Mouse (Mus musculus): Measurements from ENCODE around the gene Ugt2b38.
"Not testable (repeated sequence)": the region's sequence is repeated elsewhere in the genome, so short reads cannot be mapped to it uniquely, and the experiment has no call there.

The Ugt2b38 gene

DNA sequence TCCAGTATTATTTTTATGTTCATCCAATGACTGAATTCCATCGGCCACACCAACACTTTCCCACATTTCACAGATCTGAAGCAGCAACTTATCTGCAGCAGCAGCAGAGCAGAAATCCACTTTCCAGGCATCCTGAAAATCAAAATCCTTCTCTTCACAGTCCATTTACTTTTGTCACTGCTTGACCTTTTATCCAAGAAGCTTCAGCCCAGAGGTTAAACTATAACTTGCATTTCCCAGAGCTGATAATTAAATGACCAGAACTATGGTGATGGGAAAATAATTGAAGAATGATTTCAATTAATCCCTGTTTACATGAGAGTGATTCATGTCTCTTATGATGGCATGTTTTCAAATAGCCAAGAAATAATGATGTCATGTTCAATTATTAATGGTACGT, at the start of gene Ugt2b38:
Ugt2b38 (minus strand) TSS at position 163 of the 400 bp plus-strand sequence.
- not testable (repeated sequence) for DNase-seq

DNA sequence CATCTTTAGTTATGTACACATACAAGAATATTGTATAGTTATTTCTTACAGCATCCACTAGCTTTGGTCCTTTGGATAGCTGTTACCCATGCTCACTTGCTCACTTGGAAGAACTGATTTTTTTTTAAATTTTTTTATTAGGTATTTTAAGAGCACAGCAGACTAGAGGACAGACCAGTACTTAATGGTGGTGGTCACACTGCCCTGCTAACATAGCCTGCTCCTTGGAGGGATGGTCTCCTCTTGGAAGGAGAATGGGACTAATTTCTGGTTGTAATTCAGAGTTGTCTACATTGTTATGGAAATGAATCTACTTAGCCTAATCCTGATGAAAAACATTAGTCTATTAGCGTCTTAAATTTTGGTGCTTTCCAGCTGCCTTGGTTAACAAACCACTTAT, 34.8 kb upstream of the Ugt2b38 start:
- DNase-seq, result no peak

DNA sequence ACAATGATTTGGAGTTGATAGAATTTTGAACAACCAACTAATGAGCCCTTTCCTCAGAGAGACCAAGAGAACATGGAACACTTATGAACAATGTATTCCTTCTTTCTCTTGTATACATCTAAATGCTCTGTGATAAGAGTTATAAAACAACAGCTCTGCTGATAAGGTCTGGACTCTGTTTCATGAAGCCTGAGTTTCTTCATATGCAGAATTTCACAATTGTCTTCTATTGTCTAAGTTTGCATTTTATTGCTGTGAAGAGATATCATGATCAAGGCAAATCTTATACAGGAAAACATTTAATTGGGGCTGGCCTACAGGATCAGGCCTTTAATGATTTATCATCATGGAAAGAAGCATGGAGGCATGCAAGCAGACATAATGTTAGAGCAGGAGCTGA, 33.7 kb upstream of the Ugt2b38 start:
- DNase-seq, result no peak

DNA sequence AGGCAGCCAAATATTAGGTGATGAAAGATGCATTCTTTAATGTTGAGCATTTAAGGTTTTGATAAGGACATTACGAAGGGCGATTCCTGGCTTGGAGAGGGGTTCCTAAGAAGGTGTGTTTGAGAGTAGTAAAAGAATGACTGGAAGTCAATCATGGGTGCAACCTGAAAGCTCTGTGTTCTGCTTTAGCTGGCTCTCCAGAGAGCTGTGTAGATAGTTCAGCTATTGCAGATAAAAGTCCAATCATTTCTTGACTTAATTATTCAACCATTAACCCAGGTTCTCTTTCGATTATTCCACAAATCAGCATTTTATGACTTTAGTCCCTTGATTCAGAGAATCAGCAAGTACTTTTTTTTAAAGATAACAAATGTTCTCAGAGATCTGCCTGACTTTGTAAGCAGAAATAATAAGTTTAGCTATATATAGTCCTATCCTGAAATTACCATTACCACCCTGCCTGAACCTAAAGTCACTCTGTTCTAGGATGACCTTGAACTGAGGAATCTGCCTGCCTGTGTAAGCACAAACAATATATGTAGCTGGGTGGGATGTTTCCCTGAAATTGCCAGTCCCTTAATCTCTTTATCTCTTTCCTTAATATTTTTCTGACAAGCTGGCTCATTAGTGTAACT, 32.3 kb upstream of the Ugt2b38 start:
- no peak for DNase-seq

DNA sequence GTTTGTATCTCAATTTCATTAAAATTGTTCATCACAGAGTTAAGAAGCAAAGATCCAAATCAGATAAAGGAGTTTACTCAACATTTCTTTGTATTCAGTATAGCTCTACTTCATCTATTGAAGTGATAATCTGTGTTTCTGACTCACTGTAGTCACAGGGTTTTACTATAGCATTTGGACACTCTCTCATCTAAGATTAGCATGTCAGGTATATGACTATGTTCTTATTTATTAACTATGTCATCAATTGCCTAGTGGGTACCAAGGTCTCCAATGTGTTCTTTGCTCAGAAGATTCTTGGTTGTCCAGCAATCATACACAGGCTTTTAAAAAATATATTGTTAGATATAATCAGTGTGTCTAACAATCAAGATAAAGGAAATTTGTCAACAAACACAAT, 31.5 kb upstream of the Ugt2b38 start:
- no peak for DNase-seq

DNA sequence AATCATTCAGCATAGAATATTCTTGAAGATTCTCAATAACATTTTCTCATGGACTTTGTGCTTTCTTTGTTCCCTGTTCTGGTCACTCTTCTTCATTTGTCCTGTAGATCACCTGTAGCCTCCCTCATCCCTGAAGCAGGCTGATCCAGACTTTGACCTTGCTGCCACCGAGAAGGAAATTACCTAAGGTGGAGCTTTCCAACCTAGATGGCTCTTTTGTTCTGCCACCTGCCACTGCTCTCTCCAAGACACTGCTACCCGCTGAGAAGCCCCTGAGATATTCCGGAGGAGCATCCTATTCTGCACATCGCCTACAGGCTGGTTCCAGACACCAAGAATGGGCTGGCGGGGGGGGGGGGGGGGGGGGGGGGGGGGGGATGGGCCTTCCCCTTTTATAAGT, 28.5 kb upstream of the Ugt2b38 start:
- DNase-seq, result not testable (repeated sequence)

DNA sequence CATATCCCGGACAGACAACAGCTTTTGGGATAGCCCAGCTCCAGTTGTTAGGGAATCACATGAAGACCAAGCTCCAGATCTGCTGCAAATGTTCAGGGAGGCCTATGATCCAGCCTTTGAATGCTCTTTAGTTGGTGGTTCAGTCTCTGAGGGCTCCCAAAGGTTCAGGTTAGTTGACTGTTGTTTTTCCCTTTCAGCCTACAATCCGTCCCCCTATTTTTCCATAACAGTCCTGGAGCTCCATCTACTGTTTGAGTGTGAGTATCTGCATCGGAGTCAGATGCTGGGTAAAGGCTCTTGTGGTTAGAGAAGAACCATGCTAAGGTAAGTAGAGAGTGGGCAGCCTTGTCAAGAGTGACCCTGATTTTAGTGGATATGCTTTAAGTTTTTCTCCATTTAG, 12.3 kb upstream of the Ugt2b38 start:
- DNase-seq, result no peak

DNA sequence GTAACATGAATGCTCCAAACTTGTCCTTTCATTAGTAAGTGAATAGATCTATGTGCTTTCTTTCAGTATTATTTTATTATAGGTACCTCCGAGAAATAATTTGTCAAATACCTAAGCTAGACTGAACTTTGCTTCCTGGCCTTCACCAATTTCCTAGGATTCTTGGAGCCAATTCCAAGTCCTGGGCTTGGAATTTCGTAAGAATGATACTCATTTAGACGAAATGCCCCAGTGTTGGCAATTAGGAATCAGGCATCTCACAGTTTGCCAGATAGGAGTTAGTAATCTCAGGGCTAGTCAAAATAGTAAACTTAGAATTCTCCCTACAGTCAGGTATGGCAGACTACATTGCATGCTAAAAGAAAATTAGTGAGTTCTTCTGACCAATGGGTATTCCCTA, 1.7 kb upstream of the Ugt2b38 start:
- DNase-seq, result no peak

DNA sequence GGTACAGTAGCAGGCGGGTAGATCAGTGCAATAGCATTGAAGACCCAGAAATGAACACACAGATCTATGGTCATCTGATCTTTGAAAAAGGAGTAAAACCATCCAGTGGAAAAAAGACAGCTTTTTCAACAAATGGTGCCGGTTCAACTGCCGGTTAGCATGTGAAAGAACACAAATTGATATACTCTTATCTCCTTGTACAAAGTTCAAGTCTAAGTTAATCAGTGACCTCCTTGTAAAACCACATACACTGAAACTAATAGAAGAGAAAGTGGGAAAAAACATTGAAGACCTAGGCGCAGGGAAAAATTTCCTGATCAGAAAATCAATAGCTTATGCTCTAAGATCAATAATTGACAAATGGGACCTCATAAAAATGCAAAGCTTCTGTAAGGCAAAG, 27.0 kb downstream of the Ugt2b38 start:
- DNase-seq, result no peak

DNA sequence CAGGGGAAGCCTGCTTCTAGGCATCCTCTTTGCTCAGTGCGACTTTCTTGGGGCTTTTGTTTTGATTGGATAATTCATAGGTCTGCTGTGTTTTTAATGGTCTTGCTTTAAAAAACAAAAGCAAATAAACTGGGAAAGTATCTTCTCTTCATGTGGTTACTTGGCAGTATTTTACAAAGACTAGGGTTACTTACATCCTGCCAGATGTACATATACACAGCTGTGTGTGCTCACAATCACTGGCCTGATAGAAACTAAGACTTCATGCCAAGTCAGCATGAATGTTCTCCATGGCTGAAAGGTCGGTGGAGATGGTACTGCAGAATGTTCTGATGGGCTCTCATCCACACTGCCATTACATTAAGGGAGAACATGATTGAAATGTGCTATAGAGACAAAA, 33.2 kb downstream of the Ugt2b38 start:
- no peak for DNase-seq

DNA sequence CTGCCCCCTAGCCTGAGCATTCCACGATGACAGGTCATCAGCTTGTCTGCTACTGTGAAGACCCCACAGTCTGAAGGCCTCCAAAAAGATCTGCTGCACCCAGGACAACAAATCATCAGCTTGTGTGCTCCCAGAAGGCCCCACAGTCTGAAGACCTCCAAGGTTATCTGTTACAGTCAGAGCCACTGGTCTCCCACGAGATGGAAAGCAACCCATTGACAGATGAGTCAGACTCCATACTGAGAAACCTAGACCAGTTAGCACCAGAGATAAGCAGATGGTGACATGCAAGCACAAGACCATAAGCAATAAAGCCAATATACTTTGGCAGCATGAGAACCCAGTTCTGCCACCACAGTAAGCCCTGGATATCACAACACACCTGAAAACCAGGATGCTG, 43.8 kb downstream of the Ugt2b38 start:
- no peak for DNase-seq

DNA sequence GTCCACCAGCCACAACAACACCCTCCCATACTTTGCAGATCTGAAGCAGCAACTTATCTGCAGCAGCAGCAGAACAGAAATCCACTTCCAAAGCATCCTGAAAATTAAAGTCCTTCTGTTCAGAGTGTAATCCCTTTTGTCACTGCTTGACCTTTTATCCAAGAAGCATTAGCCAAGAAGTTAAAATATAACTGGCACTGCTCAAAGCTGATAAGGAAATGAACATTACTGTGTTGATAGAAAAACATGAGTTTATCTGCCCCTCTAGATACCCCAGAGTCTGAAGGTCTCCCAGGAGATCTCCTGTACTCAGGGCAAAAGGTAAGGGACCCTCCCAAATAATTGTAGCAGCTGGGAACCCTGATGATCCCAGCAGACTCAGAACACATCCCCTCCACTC, 44.2 kb downstream of the Ugt2b38 start:
- DNase-seq, result no peak

DNA sequence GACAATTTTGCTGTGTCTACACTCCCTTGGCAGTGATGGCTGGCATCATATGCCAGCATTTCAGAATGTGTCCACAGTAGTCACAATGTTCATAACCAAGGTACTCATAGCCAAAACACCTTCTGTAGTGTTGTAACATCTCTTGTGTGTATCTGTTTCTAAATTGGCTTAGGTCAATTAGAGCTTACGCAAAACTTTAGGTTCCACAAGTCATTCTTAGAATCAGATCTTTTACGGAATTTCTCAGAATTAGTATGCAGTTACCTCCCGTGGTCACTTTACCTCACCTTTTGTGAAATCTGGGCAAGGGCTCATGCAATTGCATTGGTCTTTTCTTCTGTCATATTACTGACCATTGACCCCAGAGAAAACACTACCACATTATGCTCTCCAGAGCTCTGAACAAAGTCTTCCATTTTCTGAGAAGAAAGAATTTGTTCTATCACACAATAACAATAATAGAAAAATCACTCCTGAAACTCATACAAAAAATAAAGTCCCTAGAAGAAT, 48.1 kb downstream of the Ugt2b38 start:
- DNase-seq, result no peak

DNA sequence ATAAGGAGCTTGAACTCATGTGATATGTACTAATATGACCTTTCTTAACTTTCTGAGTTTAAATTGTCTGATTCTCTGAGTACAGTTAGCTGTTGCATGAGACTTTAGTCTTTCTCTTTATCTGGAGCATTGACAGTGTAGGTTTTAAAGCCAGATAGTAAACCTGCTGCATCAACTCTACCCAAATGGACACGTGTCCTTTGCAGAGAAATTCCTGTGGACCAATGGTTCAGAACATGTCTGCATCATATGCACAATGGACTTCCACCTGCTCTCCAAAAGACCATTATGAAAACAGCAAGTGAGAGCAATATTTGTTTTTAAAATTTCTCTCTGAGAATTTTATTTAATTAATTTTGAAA, 50.5 kb downstream of the Ugt2b38 start:
- no peak for DNase-seq

DNA sequence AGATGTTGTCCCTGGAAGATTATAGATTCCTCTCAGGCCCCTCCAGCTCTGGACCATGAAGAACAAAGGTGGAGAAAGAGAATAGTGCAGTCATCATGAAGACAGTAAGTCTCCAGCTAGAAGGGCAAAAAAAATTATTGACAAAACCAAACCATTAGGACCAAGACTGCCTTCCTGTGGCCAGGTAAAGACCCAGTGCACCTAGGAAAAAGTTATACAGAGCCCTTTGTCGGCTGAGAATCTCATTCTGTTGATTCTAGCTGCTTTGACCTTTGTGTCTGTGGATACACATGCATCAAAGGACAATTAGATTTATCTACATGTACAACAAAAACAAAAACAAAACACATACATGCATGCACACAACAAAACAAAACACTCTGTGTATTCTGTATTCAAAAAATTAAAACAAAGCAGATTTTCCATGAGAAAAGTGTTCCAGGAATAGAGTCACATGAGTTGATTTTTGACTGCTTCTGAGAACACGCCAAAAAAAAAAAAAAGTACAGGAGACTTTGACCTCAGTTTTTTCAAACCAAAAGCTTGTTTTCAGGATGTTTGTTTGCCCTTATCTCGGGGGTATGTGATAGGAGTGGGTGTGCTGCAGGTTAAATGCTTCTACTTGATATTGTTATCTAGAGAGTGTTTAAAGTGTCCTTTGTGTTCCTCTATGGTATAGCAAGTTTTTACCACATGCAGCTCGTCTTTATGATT, 51.1 kb downstream of the Ugt2b38 start:
- DNase-seq, result not testable (repeated sequence)

Data from cerebellum, adult 8-10 months (tissue).